Mouse (Mus musculus) gastrocnemius, postnatal 14 days (tissue): ENCODE results near the gene Gucy2d. TPM values are rescaled to one million over a fixed set of nuclear protein-coding genes. Genes with fewer than 3 reads are reported as not detected.

ENCODE experiments used
- DNase-seq: peaks from one replicate; pipeline ENCODE4 v3.0.0; 2021; ENCODE audit warnings: mixed read lengths
- intact Hi-C: fragments of 180-260 bp; cut with DNase I; formaldehyde crosslinking; loops from one replicate; pipeline ENCODE4 v1.15.1; 2025; ENCODE audit warnings: low total_unique reads
- total RNA-seq, 2 experiments: library from RNA; stranded (reverse); gene quantifications; 2 replicates each; pipeline ENCODE4 v1.2.3; 2021

Gucy2d gene
- total RNA-seq, 2 experiments from 2014 or later = 0.18 TPM; not detected in 1

DNA sequence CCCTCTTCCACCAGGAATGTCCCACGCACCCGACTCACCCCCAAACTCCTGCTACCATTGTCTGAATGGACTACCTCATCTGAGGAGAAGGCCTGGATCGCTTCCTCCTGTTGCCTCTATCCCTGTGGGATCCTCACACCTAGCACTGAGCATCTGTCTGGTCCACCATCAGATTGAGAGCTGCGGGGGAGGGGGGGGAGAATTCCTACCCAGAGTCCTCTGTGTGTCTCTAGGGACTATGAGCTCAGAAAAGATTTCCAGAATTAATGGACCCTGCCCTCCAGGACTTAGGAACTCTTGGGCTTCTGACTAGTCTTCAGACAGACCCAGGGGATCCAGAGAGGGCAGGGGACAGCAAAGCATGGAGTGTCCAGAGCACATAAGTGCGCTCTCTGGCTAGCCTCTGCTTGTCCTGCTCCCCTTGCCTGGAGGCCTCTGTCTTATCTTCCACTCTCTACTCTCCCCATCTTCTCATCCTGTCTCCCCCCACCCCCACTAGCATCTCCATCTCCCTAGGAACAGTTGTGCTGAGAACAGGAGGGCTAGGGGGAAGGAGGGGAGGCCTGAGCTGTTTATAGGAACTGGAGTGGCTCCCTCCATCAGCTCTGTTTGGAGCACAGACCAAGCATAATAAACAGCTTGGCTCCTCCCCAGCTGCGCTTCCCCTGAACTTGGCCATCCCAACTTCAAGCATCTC, 63.9 kb downstream of the Gucy2d start:
- intact Hi-C loops = no loop called here
- peak; percentile 70 for DNase-seq

GRCm38 (mm10) chr7:98504726-98505314, 64.6 kb downstream of the Gucy2d start:
- intact Hi-C loops = no loop called here
- DNase-seq = peak; percentile 50

DNA sequence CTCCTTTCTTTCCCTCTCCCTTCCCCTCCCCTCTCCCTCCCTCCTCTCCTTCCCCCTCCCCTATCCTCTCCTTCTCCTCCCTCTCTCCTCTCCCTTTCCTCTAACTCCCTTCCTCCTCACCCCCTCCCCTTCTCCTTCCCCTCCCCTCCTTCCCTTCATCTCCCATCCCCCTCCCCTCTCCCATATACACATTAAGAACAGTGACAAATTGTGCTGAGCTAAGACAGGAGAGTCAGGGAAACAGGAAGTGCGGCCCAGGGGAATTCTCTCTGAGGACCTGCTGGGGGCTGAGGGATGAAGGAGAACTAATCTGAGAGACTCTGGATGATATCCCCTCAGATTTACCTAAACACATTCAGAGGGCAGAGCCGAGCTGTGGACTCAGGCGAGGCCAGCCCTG, 65.4 kb downstream of the Gucy2d start:
- intact Hi-C loops = no loop called here
- DNase-seq = no peak

GRCm38 (mm10) chr7:98510961-98511958, 71.0 kb downstream of the Gucy2d start:
- no peak for DNase-seq
- intact Hi-C loops = no loop called here

DNA sequence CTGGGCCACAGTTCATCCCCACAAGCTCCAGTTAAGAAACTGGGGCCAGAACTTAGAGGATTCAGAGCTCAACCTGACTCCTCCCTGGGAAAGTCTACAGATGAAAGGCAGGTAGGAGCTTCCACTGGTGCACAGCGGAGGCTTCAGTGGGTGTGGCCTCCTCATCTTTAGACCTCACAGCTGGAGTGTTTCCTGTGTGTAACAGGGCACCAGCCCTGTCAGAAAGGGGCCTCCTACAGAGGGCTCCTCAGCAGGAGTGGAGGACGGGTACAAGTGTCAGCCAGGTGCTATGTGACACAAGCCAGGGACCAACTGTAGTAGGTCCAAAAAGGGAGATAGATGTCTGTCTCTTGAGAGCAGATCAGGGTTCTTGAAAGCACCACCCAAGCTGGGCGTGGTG, 73.0 kb downstream of the Gucy2d start:
- intact Hi-C loops = no loop called here
- DNase-seq = no peak

- peak; percentile 31 for DNase-seq
- intact Hi-C loops = no loop called here
These were observed 82.4 kb downstream of the Gucy2d start for GRCm38 (mm10) chr7:98522576-98522975.

GRCm38 (mm10) chr7:98523070-98523812, 83.0 kb downstream of the Gucy2d start:
- intact Hi-C loops = no loop called here
- peak; percentile 47 for DNase-seq

- intact Hi-C loops = no loop called here
- peak; percentile 52 for DNase-seq
These were observed 83.7 kb downstream of the Gucy2d start for GRCm38 (mm10) chr7:98523813-98524361.

- DNase-seq = no peak
- intact Hi-C loops = no loop called here
These were observed 84.2 kb downstream of the Gucy2d start for GRCm38 (mm10) chr7:98524401-98524800.

DNA sequence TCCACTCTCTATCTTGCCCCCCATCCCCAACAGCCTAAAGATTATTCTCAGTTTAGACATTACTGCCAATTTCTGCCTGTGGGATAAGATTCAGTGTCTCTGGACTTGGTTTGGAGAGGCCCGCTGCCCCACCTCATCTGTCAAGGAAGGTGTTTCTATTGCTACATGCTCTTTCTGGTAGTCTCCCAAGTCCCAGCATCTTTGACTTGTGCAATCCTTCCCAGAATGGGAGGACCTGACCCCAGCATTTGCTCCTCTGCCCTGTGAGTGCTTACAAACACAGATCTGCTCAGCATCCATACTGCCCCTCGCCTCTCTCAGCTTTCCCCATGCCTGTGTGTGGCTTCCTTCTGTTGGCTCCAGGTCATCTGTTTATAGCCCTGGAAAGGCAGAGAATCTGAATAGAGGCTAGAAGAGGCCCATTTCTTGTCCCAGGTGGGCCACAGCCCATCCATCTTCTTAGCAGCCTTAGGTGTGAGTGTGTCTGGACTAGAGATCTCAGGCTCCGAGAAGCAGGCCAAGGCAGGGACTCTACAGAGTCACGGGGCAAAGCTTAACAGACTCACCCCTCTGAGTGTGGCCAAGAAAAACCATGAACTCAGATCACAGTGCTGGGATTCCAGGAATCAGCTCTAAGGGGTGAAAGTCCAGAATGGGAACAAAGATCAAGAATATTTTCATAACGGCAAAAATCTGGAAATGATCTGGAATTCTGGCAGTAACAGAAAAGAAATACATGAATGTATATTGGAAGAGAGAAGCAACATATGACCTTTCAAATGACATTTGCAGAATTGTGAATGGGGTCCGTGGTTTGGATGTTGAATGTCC, 84.9 kb downstream of the Gucy2d start:
- DNase-seq = no peak
- intact Hi-C loops = no loop called here

Other genes with a start within 250 kb of the Gucy2d start
- not detected for gene B3gnt6, start 240.9 kb upstream of the Gucy2d start, total RNA-seq
- gene Acer3, start 119.2 kb upstream of the Gucy2d start, total RNA-seq = 1 to 10 TPM; 5.1 to 5.6 TPM
- 1 to 10 TPM; 4.0 to 4.2 TPM for gene Tsku, start 79.1 kb upstream of the Gucy2d start, total RNA-seq
- 1 to 10 TPM; 3.5 to 6.9 TPM for gene Lrrc32, start 48.9 kb downstream of the Gucy2d start, total RNA-seq
- gene Emsy, start 216.4 kb downstream of the Gucy2d start, total RNA-seq = 10 to 100 TPM; 19.2 to 19.4 TPM